Mouse (Mus musculus) liver, embryonic 16.5 days (tissue): Measurements from ENCODE around the gene Nr2c2. TPM values are rescaled to one million over a fixed set of nuclear protein-coding genes. Genes with fewer than 3 reads are reported as not detected.

Experiments
- ATAC-seq: fragments of 200-750 bp; cut with Nextera tagmentation; 2 replicates; pipeline ENCODE4 v1.8.0; 2017; ENCODE audit warnings: low read depth, mild to moderate bottlenecking, moderate number of reproducible peaks, moderate library complexity
- H3K27ac ChIP-seq: fragments of 300-500 bp; sonication (generic); 2 replicates; pipeline ENCODE4 v1.5.1; 2014; ENCODE audit warnings: mild to moderate bottlenecking, low read length
- H3K27me3 ChIP-seq: fragments of 300-500 bp; sonication (generic); 2 replicates; pipeline ENCODE4 v1.6.1; 2014; ENCODE audit warnings: low read depth, low read length, mixed read lengths; ENCODE audit not compliant: control insufficient read depth, insufficient read depth
- H3K36me3 ChIP-seq: fragments of 300-500 bp; sonication (generic); 2 replicates; pipeline ENCODE4 v1.6.1; 2014; ENCODE audit warnings: mild to moderate bottlenecking; ENCODE audit not compliant: control insufficient read depth, insufficient read depth
- H3K4me1 ChIP-seq: fragments of 300-500 bp; sonication (generic); 2 replicates; pipeline ENCODE4 v1.6.1; 2014; ENCODE audit warnings: low read depth, low read length, mixed read lengths; ENCODE audit not compliant: control insufficient read depth
- H3K4me2 ChIP-seq: fragments of 300-500 bp; sonication (generic); 2 replicates; pipeline ENCODE4 v1.6.1; 2014; ENCODE audit warnings: low read depth, low read length, mixed read lengths
- H3K4me3 ChIP-seq: fragments of 300-500 bp; sonication (generic); 2 replicates; pipeline ENCODE4 v1.5.1; 2014; ENCODE audit warnings: low read depth, mild to moderate bottlenecking, low read length
- H3K9ac ChIP-seq: fragments of 300-500 bp; sonication (generic); 2 replicates; pipeline ENCODE4 v1.6.1; 2014; ENCODE audit warnings: low read depth, low read length
- H3K9me3 ChIP-seq: fragments of 300-500 bp; sonication (generic); replicated peaks from 2 replicates; pipeline ENCODE4 v1.6.1; 2016; ENCODE audit warnings: low read length; ENCODE audit not compliant: control insufficient read depth
- WGBS: fragments of 180-500 bp; shearing (Covaris S2); extraction: QIAGEN DNeasy Blood & Tissue Kit; methylation state at CpG from one replicate; pipeline ENCODE4 v1.1.7; 2014; ENCODE audit not compliant: insufficient replicate concordance; 5-methylcytosine and 5-hydroxymethylcytosine counted together
- polyA plus RNA-seq: library from polyadenylated mRNA; unstranded; fragments of >200 nt; fragmentation: Nextera tagmentation; extraction: Ambion mirVana; gene quantifications from 2 replicates; pipeline ENCODE4 v1.2.1, GENCODE M21; 2015

The Nr2c2 gene
- polyA plus RNA-seq = 3.9 and 4.3 TPM in 2 replicates

- H3K9me3 ChIP-seq = no peaks in the 10 kb centered on the region
- WGBS = under 1% methylated on average over 57 of the region's 58 CpGs
- no peaks in the 10 kb centered on the region for H3K27me3 ChIP-seq
- H3K36me3 ChIP-seq = no peaks in the 10 kb centered on the region
- peak; percentile 49 for ATAC-seq
- peaks cover 36% of the 10 kb centered on the region for H3K4me1 ChIP-seq
- peak within 1 kb of the TSS; percentile 100 for H3K27ac ChIP-seq
- H3K4me2 ChIP-seq = peak within 1 kb of the TSS; percentile 74
- peak within 1 kb of the TSS; percentile 98 for H3K4me3 ChIP-seq
- peak within 1 kb of the TSS; percentile 99 for H3K9ac ChIP-seq
Measured at GRCm38 (mm10) chr6:92091130-92091591, at the start of gene Nr2c2. TSS of gene Nr2c2 (plus strand) at chr6:92091390.

GRCm38 (mm10) chr6:92042055-92042454, 49.1 kb upstream of the Nr2c2 start:
- H3K36me3 ChIP-seq = no peaks in the 10 kb centered on the region
- no peak overlapping the region for H3K4me2 ChIP-seq
- H3K27me3 ChIP-seq = no peaks in the 10 kb centered on the region
- no peaks in the 10 kb centered on the region for H3K9me3 ChIP-seq
- ATAC-seq = no peak
- H3K27ac ChIP-seq = no peak overlapping the region
- H3K4me3 ChIP-seq = no peak overlapping the region
- no peak overlapping the region for H3K9ac ChIP-seq
- WGBS = 61% methylated on average over 4 of the region's 4 CpGs
- no peaks in the 10 kb centered on the region for H3K4me1 ChIP-seq

GRCm38 (mm10) chr6:92042850-92043249, 48.3 kb upstream of the Nr2c2 start:
- Histone ChIP-seq H3K4me1 (no peaks in the 10 kb centered on the region), H3K4me3 (no peak overlapping the region), H3K9ac (no peak overlapping the region), H3K27ac (no peak overlapping the region), H3K4me2 (no peak overlapping the region), H3K27me3 (no peaks in the 10 kb centered on the region), H3K36me3 (no peaks in the 10 kb centered on the region), H3K9me3 (no peaks in the 10 kb centered on the region)
- 41% methylated on average over 1 of the region's 1 CpGs for WGBS
- peak; percentile 35; the same call in 1 of the 2 replicates for ATAC-seq

GRCm38 (mm10) chr6:92057768-92058167, 33.4 kb upstream of the Nr2c2 start:
- Histone ChIP-seq H3K4me3 (no peak overlapping the region), H3K9me3 (no peaks in the 10 kb centered on the region), H3K4me2 (no peak overlapping the region), H3K27ac (no peak overlapping the region), H3K9ac (no peak overlapping the region), H3K27me3 (no peaks in the 10 kb centered on the region), H3K36me3 (no peaks in the 10 kb centered on the region), H3K4me1 (no peaks in the 10 kb centered on the region)
- ATAC-seq = no peak
- 46% methylated on average over 2 of the region's 2 CpGs for WGBS

- Histone ChIP-seq H3K4me1 (no peaks in the 10 kb centered on the region), H3K36me3 (no peaks in the 10 kb centered on the region), H3K9ac (no peak overlapping the region), H3K4me2 (no peak overlapping the region), H3K9me3 (no peaks in the 10 kb centered on the region), H3K27ac (no peak overlapping the region), H3K4me3 (no peak overlapping the region), H3K27me3 (no peaks in the 10 kb centered on the region)
- WGBS = 42% methylated on average over 5 of the region's 5 CpGs
- no peak for ATAC-seq
Measured at GRCm38 (mm10) chr6:92061725-92062124, 29.5 kb upstream of the Nr2c2 start.

- H3K9me3 ChIP-seq = no peaks in the 10 kb centered on the region
- H3K36me3 ChIP-seq = no peaks in the 10 kb centered on the region
- H3K4me1 ChIP-seq = no peaks in the 10 kb centered on the region
- H3K27ac ChIP-seq = no peak overlapping the region
- 42% methylated on average over 2 of the region's 2 CpGs for WGBS
- H3K27me3 ChIP-seq = no peaks in the 10 kb centered on the region
- H3K4me3 ChIP-seq = no peak overlapping the region
- H3K4me2 ChIP-seq = no peak overlapping the region
- H3K9ac ChIP-seq = no peak overlapping the region
- ATAC-seq = no peak
Measured at GRCm38 (mm10) chr6:92063452-92063851, 27.7 kb upstream of the Nr2c2 start.

GRCm38 (mm10) chr6:92064101-92064500, 27.1 kb upstream of the Nr2c2 start:
- Histone ChIP-seq H3K36me3 (no peaks in the 10 kb centered on the region), H3K4me2 (no peak overlapping the region), H3K4me1 (no peaks in the 10 kb centered on the region), H3K9me3 (no peaks in the 10 kb centered on the region), H3K27me3 (no peaks in the 10 kb centered on the region), H3K27ac (no peak overlapping the region), H3K4me3 (no peak overlapping the region), H3K9ac (no peak overlapping the region)
- WGBS = 70% methylated on average over 10 of the region's 10 CpGs
- no peak for ATAC-seq

- WGBS = 47% methylated on average over 12 of the region's 12 CpGs
- no peak overlapping the region for H3K4me2 ChIP-seq
- H3K9ac ChIP-seq = no peak overlapping the region
- no peak for ATAC-seq
- H3K36me3 ChIP-seq = no peaks in the 10 kb centered on the region
- H3K4me1 ChIP-seq = no peaks in the 10 kb centered on the region
- H3K4me3 ChIP-seq = no peak overlapping the region
- no peak overlapping the region for H3K27ac ChIP-seq
- no peaks in the 10 kb centered on the region; the same call in 1 of the 2 replicates for H3K27me3 ChIP-seq
- H3K9me3 ChIP-seq = no peaks in the 10 kb centered on the region
Measured at GRCm38 (mm10) chr6:92065721-92066496, 25.3 kb upstream of the Nr2c2 start.

GRCm38 (mm10) chr6:92067146-92067790, 23.9 kb upstream of the Nr2c2 start:
- ATAC-seq = peak; percentile 64
- no peak overlapping the region for H3K4me3 ChIP-seq
- H3K4me2 ChIP-seq = no peak overlapping the region
- H3K36me3 ChIP-seq = no peaks in the 10 kb centered on the region
- H3K27ac ChIP-seq = no peak overlapping the region
- no peaks in the 10 kb centered on the region; the same call in 1 of the 2 replicates for H3K27me3 ChIP-seq
- no peaks in the 10 kb centered on the region for H3K9me3 ChIP-seq
- 43% methylated on average over 16 of the region's 16 CpGs for WGBS
- H3K9ac ChIP-seq = no peak overlapping the region
- no peaks in the 10 kb centered on the region for H3K4me1 ChIP-seq
